Mouse (Mus musculus) E14TG2a.4 (cell line): ENCODE results near the gene Rplp0.
A peak's percentile ranks its signal among the peaks of the same experiment; 100 is the strongest.

Source experiments
- CTCF ChIP-seq: conservative IDR thresholded peaks from 2 replicates; pipeline ENCODE4 v1.5.1; 2014; ENCODE audit warnings: low read length
- POU5F1 ChIP-seq: IDR thresholded peaks from 2 replicates; pipeline ENCODE4 v1.6.1; 2014; ENCODE audit warnings: low read length, borderline replicate concordance

DNA sequence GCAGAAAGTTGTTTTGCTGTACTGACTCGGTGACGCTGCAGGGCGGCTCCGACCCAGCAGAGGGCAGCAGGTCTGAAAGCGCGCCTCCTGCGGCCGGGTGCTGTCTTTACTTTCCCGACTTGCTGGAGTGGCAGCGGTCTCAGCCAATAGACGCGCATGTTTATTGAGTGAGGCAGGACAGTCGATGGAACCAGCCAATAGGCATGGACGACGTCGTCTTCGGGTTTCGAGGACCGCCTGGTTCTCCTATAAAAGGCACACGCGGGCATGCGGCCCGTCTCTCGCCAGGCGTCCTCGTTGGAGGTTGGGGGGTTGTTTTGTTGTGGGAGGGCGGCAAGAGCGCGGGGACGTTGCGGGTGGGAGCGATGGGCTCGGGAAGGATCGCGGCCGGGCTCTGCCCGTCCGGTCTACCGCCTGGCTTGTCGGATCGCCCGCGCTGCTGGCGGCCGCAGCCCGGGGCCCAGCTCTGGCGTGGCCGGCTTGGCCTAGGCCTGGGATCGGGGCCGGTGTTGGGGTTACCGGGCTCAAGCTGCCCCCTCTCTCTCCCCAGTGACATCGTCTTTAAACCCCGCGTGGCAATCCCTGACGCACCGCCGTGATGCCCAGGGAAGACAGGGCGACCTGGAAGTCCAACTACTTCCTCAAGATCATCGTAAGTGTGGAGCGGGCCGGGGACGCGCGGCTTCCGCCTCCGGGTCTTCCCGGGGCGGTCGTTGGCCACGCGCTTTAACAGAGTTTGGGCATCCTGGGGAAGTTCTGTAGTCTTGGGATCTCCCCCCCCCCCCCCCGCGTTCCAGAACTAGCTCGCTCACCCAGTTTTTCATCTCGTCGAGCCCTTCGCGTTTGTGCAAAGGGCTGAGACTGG is at the start of gene Rplp0:
- TF ChIP-seq POU5F1, result no peak
- peak; percentile 82 for TF ChIP-seq CTCF
